Mouse (Mus musculus): ENCODE measurements at regions not wholly inside any gene's neighbourhood (a gene's known extent, or its start where the extent isn't known, plus 50 kb on each side); places are given as distances from the start of the nearest gene placed in this dataset.

- TF ChIP-seq POLR2A (IDR thresholded peaks at IDR 0.05; ENCODE audit: insufficient read depth, low read depth, low read length), result no peak
- no peak for TF ChIP-seq CTCF (IDR thresholded peaks at IDR 0.05; ENCODE audit: insufficient read depth, low read depth, low read length)
Observed at GRCm38 (mm10) chr3:133659759-133660158, 114.8 kb upstream of the Tet2 start.

All from olfactory bulb, adult 2 months (tissue).